Mouse (Mus musculus): ENCODE results near the gene Gnb5.

Gene Gnb5

DNA sequence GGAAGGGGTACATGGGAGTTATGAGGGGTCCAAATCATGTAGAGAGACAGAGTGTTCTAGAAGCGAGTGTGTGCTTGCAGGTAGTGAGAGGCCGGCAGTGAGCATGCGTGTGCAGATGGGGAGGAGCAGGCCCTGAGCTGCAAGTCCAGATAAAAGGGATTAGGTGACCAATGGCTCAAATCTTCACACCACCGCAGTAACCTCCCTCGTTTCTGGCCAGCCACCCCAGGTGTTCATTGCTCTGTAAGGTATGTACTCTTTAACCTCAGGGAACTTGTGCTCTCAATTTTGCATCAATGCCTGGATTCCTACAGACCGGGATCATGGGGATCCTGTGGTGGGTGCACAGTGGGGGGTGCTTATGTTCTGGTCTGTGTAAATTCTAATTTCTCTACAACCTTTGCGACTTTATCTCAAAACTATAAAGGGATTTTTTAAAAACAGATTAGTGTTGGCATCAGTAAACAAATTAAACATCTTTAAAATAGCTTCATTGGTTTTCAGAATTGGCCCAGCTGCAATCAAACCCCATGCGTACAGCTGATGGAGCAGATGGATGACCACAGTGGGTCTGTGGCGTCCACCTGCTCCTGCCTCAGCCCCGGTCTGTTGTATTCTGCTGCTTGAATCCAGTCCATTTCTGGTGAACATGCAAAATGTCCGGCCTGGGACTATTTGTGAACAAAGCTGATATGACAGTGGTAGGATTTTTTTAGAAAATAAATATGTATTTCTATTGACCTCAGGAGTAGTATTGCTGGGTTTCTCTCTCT lies at the start of gene Gnb5:
Gene Gnb5, plus strand, starts transcription at position 163 of the 773 bp plus-strand sequence.
- no peak for DNase-seq

GRCm38 (mm10) chr9:75258792-75259191 lies 47.3 kb upstream of the Gnb5 start:
- no peak for DNase-seq

DNA sequence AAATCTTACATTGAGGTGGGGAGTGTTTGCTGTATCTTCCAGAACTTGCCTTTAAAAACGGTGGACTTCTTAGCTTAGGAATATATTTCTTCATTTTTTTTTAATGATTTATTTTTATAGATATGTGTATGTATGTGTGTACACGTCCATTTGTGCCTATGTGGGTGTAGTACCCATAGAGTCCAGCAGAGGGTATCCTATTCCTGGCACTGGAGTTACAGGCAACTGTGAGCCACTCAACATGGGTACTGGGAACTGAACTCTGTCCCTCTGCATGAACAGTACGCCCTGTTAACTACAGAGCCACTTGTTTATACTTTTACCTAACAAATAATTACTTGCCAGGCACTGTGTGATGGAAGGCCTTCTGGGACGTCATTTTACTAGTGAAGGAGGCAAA lies 46.4 kb upstream of the Gnb5 start:
- DNase-seq, result no peak

GRCm38 (mm10) chr9:75261332-75261872 lies 44.7 kb upstream of the Gnb5 start:
- DNase-seq, result no peak

- DNase-seq, result no peak
Observed at GRCm38 (mm10) chr9:75262235-75262826, 43.8 kb upstream of the Gnb5 start.

DNA sequence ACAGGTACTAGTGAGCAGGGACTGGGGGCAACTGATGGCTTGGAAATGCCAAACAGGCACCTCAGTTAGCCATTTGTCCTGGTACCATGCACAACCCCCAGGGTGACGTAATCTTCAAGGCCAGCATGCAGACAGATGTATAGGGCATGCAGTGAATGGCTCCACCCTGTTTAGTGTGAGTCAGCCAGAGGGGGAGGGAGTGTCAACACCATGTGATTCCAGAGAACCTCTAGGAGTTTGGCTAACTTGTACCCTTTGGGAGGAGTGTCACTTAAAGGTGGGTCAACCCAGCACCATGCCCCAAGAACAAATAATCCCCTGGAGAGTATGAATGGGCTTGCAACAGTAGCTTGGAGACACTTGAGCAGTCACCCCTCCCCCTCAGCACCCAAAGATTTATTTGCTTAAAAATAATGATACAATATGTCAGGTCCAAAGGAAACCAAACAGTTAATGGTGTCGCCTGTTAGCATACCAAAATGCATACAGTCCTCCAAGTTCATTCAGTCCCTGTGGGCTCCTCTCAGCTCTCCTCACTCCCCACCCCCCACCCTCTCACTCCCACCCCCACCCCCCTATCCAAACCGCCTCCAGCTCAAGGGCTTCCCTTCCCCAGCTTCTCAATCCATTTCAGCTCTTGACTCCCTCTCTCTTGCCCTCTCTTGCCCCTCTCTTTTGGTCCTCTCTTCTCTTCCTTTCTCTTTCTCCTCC lies 41.9 kb upstream of the Gnb5 start:
- no peak for DNase-seq

GRCm38 (mm10) chr9:75267147-75267546 lies 38.9 kb upstream of the Gnb5 start:
- no peak for DNase-seq

- DNase-seq, result no peak
Observed at GRCm38 (mm10) chr9:75270382-75270781, 35.7 kb upstream of the Gnb5 start.

GRCm38 (mm10) chr9:75271539-75271938 lies 34.5 kb upstream of the Gnb5 start:
- DNase-seq, result no peak

DNA sequence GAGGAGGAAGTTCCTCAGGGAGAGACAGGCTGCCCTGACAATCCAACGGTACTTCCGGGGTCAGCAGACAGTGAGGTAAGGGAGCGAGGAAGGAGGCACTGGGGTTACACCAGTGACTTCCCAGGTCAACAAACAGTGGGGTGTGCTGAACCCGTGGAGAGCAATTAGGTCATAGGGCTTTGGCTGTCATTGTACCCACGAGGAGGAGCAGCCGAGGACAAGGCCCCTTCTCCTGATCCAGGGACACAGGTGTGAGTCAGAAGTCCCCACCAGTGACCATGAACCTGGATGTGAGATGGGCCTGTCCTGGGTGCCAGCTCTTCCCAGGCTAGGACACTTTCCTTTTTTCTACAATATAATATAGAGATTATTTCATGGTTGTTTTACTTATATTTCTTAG lies 32.4 kb upstream of the Gnb5 start:
- DNase-seq, result no peak

- no peak for DNase-seq
Observed at GRCm38 (mm10) chr9:75274486-75274885, 31.6 kb upstream of the Gnb5 start.

GRCm38 (mm10) chr9:75275051-75275450 lies 31.0 kb upstream of the Gnb5 start:
- DNase-seq, result no peak

GRCm38 (mm10) chr9:75280814-75281213 lies 25.3 kb upstream of the Gnb5 start:
- peak; percentile 67 for DNase-seq

GRCm38 (mm10) chr9:75282179-75282578 lies 23.9 kb upstream of the Gnb5 start:
- no peak for DNase-seq

DNA sequence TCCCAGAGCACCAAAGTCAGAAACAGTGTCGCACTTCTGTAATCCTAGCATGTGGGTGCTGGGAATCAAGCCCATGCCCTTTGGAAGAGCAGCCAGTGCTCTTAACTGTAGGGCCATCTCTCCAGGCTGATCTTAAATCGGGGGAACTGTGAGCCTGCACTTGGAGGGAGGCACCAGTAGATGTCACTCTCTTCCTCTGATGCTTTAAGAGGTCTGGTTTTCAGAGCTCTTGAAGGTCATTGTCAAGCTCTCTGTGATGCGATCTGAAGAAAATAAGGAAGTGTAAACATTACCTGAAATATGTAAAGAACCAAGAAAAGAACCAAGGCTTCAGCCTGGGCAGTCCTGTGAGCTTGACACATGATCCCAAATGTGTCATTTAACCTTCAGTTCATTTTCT lies 23.3 kb upstream of the Gnb5 start:
- DNase-seq, result peak; percentile 49

DNA sequence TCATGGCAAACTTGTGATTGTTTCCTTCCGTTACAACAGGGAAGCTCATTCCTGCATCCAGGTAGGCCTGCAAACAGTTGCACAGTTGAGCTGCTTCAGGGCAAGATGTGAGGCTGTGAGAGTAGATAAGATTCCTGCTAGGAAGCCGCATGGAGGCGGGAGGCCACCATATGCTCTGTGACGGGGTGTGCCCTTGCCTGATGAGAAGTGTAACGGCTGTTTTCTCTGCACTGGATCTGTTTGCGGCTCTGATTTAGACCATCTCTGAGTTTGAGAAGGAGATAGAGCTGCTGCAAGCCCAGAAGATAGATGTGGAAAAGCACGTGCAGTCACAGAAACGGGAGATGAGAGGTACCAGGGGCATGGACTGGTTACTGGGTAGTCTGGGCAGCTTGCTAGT lies 22.5 kb upstream of the Gnb5 start:
- DNase-seq, result no peak

GRCm38 (mm10) chr9:75285363-75285762 lies 20.7 kb upstream of the Gnb5 start:
- no peak for DNase-seq

- DNase-seq, result no peak
Observed at GRCm38 (mm10) chr9:75287636-75288035, 18.5 kb upstream of the Gnb5 start.

DNA sequence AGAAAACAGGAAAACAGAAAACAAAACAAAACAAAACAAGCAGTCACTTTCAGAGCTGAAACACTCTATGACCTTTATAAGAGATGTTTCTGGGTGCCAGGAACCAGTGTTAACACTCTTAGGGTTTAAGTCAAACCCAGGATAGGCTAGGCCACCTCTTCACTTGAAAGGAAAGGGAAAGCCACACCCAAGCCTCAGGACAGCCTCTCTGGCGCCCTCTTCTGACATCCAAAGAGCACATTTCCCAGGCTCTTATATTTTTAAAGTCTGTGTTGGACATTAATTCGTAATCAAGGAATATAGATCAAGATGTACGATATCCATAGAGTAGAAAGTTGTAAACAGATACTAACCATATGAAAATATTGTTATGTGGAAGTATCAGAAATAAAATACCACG lies 16.5 kb upstream of the Gnb5 start:
- peak; percentile 19 for DNase-seq

DNA sequence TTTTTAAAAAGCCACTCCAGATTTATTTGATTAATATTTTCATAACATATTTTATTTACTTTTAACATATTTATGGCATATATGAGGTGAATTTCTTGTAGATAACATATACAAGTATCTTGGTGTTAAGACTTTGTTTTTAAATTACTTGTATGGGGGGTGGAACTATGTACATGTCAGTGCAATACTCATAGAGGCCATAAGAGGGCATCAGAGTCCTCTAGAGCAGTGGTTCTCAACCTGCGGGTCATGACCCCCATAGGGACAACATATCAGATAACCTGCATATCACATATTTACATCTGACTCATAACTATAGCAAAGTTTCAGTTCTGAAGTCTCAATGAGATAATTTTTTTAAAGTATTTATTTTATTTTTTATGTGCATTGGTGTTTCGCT lies 6.7 kb upstream of the Gnb5 start:
- no peak for DNase-seq

DNA sequence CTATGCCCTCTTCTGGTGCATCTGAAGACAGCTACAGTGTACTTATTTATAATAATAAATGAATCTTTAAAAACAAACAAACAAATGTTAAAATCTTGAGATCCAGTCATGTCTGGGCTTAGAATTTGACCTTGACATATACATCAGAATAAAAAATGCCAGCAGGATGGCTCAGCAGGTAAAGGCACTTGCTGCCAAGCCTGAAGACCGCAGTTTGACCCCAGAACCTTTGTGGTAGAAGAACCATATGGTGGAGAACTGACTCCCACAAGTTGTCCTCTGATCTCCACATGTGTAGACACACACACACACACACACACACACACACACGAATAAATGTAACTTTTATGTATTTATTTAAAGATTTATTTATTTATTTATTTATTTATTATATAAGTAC lies 3.1 kb upstream of the Gnb5 start:
- no peak for DNase-seq

DNA sequence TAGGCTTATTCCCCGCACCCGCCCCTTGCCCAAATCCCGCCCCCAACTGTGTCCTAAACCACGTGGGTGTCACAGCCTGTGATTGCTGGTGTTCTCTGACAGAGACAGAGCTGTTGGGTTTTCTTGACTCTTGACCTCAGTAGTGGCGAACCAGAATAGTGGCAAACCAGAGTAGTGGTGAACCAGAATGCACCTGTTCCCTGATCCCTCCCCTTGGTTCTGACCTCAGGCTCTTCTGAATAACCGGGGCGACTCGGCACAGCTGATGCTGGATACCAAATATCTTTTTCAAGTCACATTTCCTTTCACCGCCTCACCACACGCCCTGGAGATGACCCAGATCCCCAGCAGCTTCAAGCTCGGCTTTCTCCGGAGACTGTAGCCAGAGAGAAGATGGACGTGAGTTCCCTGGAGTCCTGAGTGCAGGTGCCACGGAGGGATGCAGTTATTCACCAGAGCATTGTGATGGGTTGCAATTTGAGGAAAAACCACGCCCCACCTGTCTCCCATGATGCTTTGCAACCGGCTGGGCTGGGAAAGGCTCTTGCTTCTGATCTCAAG lies 2.3 kb upstream of the Gnb5 start:
- DNase-seq, result no peak

GRCm38 (mm10) chr9:75304286-75304685 lies 1.8 kb upstream of the Gnb5 start:
- no peak for DNase-seq

- DNase-seq, result no peak
Observed at GRCm38 (mm10) chr9:75307015-75307414, 927 bp downstream of the Gnb5 start.

Measured in kidney, adult 18-20 months (tissue).